Mouse (Mus musculus) lung, adult 2 months (tissue): ENCODE data around the gene H2afy2.

Experiments used
- CTCF ChIP-seq: fragments of 200-500 bp; IDR thresholded peaks from 2 replicates; pipeline ENCODE4 v1.5.1; 2011; ENCODE audit warnings: mild to moderate bottlenecking, low read length, control low read depth; ENCODE audit not compliant: insufficient read depth
- POLR2A ChIP-seq: fragments of 200-500 bp; IDR thresholded peaks from 2 replicates; pipeline ENCODE4 v1.6.1; 2011; ENCODE audit warnings: low read depth, mild to moderate bottlenecking, control low read depth, low read length, borderline replicate concordance; ENCODE audit errors: extremely low read depth

DNA sequence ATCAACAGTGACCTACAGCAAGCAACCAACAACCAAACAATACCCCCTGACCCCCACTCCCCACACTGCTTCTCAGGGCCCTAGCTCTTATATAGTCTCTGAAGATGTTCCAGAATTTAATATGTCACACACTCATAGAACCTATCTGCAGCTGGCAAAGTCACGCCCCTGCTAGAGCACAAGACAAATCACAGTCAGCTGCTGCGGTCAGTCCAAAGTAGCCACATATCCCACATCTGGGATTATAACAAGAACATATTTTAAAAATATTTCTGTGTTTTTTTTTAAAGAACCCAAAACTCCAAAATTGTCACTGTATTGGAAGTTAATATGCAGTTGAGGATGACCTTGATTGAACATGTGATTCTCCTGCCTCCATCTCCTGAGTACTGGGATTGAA lies 25.0 kb downstream of the H2afy2 start:
- no peak for TF ChIP-seq CTCF
- TF ChIP-seq POLR2A: no peak
